Comparison of ENCODE assay signal across 9 mouse cellular contexts in genomic region chr10:87058251-87058925, GRCm38 (mm10). TPM values are rescaled to one million over a fixed set of nuclear protein-coding genes. Genes with fewer than 3 reads are reported as not detected.
DNase-seq lines count a peak whose midpoint lies in the region; ATAC-seq lines count a peak whose summit lies in the region.
"Had no signal": no experiment of that assay in that cellular context is flagged by ENCODE, and none has a peak within 500 bp of the region (broad histone marks: within the 10 kb centered on the region; RNA-seq: fewer than 3 reads in every experiment).

No protein-coding gene starts in this region.

- peaks cover 11% of the 10 kb centered on the region for H3K4me1 ChIP-seq in embryonic facial prominence, embryonic 13.5 days
- peaks cover 8% of the 10 kb centered on the region for H3K4me1 ChIP-seq in intestine, embryonic 15.5 days (replicated peaks)
- peaks cover 17% of the 10 kb centered on the region for H3K4me1 ChIP-seq in neural tube, embryonic 15.5 days

- peak; percentile 11 for DNase-seq in gastrocnemius, postnatal 25 days
- no peak for DNase-seq in gastrocnemius, adult 18-20 months (ENCODE audit: low spot score)
- DNase-seq in adrenal gland, postnatal 14 days, result peak; percentile 58
- DNase-seq in liver, result peak; percentile 48
- DNase-seq in natural killer cell, adult 2 months (ENCODE audit: low spot score in 2 of 2), result no peak

- H3K4me2 ChIP-seq in embryonic facial prominence, embryonic 13.5 days, result peak overlapping the region; percentile 91
- H3K4me2 ChIP-seq in intestine, embryonic 15.5 days (replicated peaks), result peak overlapping the region; percentile 94
- peak overlapping the region; percentile 91 for H3K4me2 ChIP-seq in neural tube, embryonic 15.5 days

- no peaks in the 10 kb centered on the region for H3K36me3 ChIP-seq in embryonic facial prominence, embryonic 13.5 days
- no peaks in the 10 kb centered on the region for H3K36me3 ChIP-seq in intestine, embryonic 15.5 days
- H3K36me3 ChIP-seq in neural tube, embryonic 15.5 days, result no peaks in the 10 kb centered on the region

- peak overlapping the region; percentile 56 for H3K4me3 ChIP-seq in embryonic facial prominence, embryonic 13.5 days
- peak overlapping the region; percentile 42 for H3K4me3 ChIP-seq in intestine, embryonic 15.5 days (replicated peaks)
- peak overlapping the region; percentile 57 for H3K4me3 ChIP-seq in neural tube, embryonic 15.5 days (replicated peaks)

- no peaks in the 10 kb centered on the region for H3K27me3 ChIP-seq in embryonic facial prominence, embryonic 13.5 days
- H3K27me3 ChIP-seq in intestine, embryonic 15.5 days (replicated peaks), result no peaks in the 10 kb centered on the region
- H3K27me3 ChIP-seq in neural tube, embryonic 15.5 days (replicated peaks), result no peaks in the 10 kb centered on the region

- no peak overlapping the region for H3K27ac ChIP-seq in embryonic facial prominence, embryonic 13.5 days
- H3K27ac ChIP-seq in intestine, embryonic 15.5 days, result 0 out of 2 replicates have a peak overlapping the region, but pooled peaks have one; percentile 14
- peak overlapping the region; percentile 72 for H3K27ac ChIP-seq in neural tube, embryonic 15.5 days (replicated peaks)

- peak; percentile 72 for ATAC-seq in embryonic facial prominence, embryonic 13.5 days (ENCODE audit: insufficient number of reproducible peaks, insufficient read depth, low FRiP score, low TSS enrichment, low read depth)
- ATAC-seq in intestine, embryonic 15.5 days, result peak; percentile 92
- ATAC-seq in neural tube, embryonic 15.5 days (ENCODE audit: low FRiP score), result peak; percentile 94

- WGBS in embryonic facial prominence, embryonic 13.5 days, result under 1% methylated on average over 34 of the region's 34 CpGs
- WGBS in intestine, embryonic 15.5 days, result 0% methylated on average over 34 of the region's 34 CpGs
- WGBS in neural tube, embryonic 15.5 days, result under 1% methylated on average over 27 of the region's 34 CpGs

- peak overlapping the region; percentile 72 for H3K9ac ChIP-seq in embryonic facial prominence, embryonic 13.5 days
- H3K9ac ChIP-seq in intestine, embryonic 15.5 days, result peak overlapping the region; percentile 34; the same call in 1 of the 2 replicates
- peak overlapping the region; percentile 55 for H3K9ac ChIP-seq in neural tube, embryonic 15.5 days (replicated peaks)

- no peaks in the 10 kb centered on the region for H3K9me3 ChIP-seq in embryonic facial prominence, embryonic 13.5 days
- H3K9me3 ChIP-seq in intestine, embryonic 15.5 days, result no peaks in the 10 kb centered on the region
- no peaks in the 10 kb centered on the region for H3K9me3 ChIP-seq in neural tube, embryonic 15.5 days (replicated peaks)

RNA-seq across cellular contexts. Expression of gene 1700113H08Rik, which starts 0.5 kb away (rescaled TPM):
- total RNA-seq in gastrocnemius, postnatal 25 days (2021), result under 1 TPM; 0.40 to 0.69 TPM
- total RNA-seq in gastrocnemius, adult 18-20 months (2021), result 1 to 10 TPM; 1.1 to 1.5 TPM
- not detected in 2 replicates for total RNA-seq in adrenal gland, postnatal 14 days (2021)
- not detected in 2 replicates for polyA plus RNA-seq in embryonic facial prominence, embryonic 13.5 days (2015; fragmentation: Nextera tagmentation; extraction: Ambion mirVana)
- polyA plus RNA-seq in intestine, embryonic 15.5 days (2015; fragmentation: Nextera tagmentation; extraction: Ambion mirVana), result not detected in 2 replicates
- 0.26 and 0.37 TPM in 2 replicates for polyA plus RNA-seq in neural tube, embryonic 15.5 days (2015; fragmentation: Nextera tagmentation; extraction: Ambion mirVana)
- total RNA-seq: MEL had no signal

RNA-seq across cellular contexts. Expression of gene Stab2, which starts 50.6 kb away (rescaled TPM):
- total RNA-seq in gastrocnemius, postnatal 25 days (2021), result 1 to 10 TPM in 1 of 2 experiments, under 1 TPM in 1; 0.78 to 1.3 TPM
- total RNA-seq in gastrocnemius, adult 18-20 months (2021), result 1 to 10 TPM; 2.7 to 5.0 TPM
- total RNA-seq in adrenal gland, postnatal 14 days (2021), result 13.3 and 13.7 TPM in 2 replicates
- 0.67 and 0.91 TPM in 2 replicates for polyA plus RNA-seq in embryonic facial prominence, embryonic 13.5 days (2015; fragmentation: Nextera tagmentation; extraction: Ambion mirVana)
- 1.1 TPM in 2 replicates for polyA plus RNA-seq in intestine, embryonic 15.5 days (2015; fragmentation: Nextera tagmentation; extraction: Ambion mirVana)
- polyA plus RNA-seq in neural tube, embryonic 15.5 days (2015; fragmentation: Nextera tagmentation; extraction: Ambion mirVana), result 0.09 and 0.33 TPM in 2 replicates

Comparison
In these comparisons a context has a peak if more than half of its experiments do, and no peak if none do; other contexts are left out.
1. DNase-seq: peak in gastrocnemius, postnatal 25 days (single experiment), adrenal gland, postnatal 14 days (single experiment) and liver (single experiment); none in gastrocnemius, adult 18-20 months (single experiment) and natural killer cell, adult 2 months (0 of 2).
2. Peak in every context shown above with its lines, with median percentiles within 50 percentile points of each other: ATAC-seq, H3K4me2 ChIP-seq, H3K4me3 ChIP-seq and H3K9ac ChIP-seq.